Mouse (Mus musculus): ENCODE results near the gene Chrnb1. TPM values are rescaled to one million over a fixed set of nuclear protein-coding genes. Genes with fewer than 3 reads are reported as not detected.

Gene Chrnb1
- 1.9 and 2.8 TPM in 2 replicates for polyA plus RNA-seq (2015; fragmentation: Nextera tagmentation; extraction: Ambion mirVana)

GRCm38 (mm10) chr11:69795168-69795982 lies at the start of gene Chrnb1:
Gene Chrnb1 (minus strand): TSS chr11:69795943.

GRCm38 (mm10) chr11:69837952-69838713 lies 42.4 kb upstream of the Chrnb1 start, which contains the start of gene Tmem256:
Gene Tmem256 (plus strand): TSS chr11:69838514.

DNA sequence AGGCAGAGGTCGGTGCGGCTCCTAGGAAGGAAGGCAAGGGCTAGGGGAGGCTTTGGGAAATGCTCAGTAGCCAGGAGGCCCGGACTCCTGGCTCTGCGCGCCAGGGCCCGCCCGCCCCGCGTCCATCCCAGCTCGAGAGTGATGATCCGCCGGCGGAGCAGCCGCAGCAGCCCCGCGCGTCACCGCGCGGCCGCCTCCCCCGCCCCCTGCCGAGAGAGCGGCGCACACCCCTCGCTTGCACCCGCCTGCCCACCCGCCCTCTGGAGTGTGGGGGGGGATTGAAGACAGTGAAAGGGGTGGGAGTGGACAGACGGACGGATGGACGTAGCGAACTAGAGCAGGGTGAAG lies 41.8 kb upstream of the Chrnb1 start, which contains the start of gene Nlgn2:
TSS of gene Nlgn2 (minus strand) at position 181 of the 348 bp plus-strand sequence.

DNA sequence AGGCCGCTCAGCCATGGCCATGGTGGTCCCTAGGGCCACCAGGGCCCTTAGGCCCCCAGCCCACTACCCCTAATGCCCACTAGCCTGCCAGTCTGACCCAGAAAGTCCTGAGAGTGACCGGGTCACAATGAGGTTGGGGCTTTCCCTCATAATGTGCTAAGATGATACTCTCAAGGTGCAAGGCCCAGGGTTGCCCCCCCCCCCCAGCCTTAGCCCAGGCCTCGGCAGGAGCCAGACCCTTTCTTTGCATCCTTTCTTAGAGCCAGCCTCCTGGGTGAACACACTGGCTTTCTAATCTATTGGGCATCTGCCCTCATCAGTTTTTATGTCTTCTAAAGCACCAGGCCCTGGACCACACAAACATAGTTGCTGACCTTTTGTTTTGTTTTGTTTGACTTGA lies 26.3 kb upstream of the Chrnb1 start, which contains the start of gene Spem1:
TSS of gene Spem1 (minus strand) at position 101 of the 400 bp plus-strand sequence.

DNA sequence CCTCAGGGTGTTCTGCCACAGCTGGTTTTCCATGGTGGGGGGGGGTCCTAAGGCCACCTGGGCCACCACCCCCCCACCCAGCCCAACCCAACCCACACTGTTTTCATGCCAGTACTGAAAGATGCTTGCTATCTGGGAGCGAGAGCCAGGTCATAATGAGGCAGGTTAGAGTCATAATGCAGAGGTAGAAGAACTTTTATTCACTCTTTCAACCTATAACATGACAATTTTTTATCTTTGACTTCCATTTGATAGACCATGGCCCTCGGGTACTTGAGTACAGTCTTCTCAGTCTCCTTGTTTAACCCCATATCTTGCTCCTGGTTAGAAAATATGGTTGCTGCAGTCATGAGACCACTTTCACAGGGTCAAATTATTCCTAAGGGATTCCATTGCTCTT lies 22.6 kb upstream of the Chrnb1 start, which contains the start of gene Spem2:
TSS of gene Spem2 (minus strand) at position 101 of the 400 bp plus-strand sequence.

DNA sequence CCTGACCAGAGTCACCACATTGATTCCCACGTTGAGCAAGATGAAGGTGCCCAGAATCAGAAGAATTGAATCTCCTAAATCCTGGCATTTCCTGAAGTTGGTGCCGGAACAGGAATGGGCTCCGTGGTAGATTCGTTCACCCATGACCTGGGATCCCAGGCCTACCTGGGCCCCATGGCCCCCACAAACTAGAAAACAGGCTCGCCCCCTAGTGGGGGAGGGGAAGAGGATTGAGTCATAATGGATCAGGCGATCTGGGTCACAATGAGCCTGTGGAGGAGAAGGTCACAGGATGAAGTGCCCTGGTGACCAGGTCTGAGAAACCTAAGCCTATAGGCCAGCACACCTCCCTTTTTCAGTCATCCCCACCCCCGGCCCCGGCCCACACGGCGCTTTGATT lies 19.4 kb upstream of the Chrnb1 start, which contains the start of gene Gm39566:
TSS of gene Gm39566 (minus strand) at position 144 of the 400 bp plus-strand sequence.

DNA sequence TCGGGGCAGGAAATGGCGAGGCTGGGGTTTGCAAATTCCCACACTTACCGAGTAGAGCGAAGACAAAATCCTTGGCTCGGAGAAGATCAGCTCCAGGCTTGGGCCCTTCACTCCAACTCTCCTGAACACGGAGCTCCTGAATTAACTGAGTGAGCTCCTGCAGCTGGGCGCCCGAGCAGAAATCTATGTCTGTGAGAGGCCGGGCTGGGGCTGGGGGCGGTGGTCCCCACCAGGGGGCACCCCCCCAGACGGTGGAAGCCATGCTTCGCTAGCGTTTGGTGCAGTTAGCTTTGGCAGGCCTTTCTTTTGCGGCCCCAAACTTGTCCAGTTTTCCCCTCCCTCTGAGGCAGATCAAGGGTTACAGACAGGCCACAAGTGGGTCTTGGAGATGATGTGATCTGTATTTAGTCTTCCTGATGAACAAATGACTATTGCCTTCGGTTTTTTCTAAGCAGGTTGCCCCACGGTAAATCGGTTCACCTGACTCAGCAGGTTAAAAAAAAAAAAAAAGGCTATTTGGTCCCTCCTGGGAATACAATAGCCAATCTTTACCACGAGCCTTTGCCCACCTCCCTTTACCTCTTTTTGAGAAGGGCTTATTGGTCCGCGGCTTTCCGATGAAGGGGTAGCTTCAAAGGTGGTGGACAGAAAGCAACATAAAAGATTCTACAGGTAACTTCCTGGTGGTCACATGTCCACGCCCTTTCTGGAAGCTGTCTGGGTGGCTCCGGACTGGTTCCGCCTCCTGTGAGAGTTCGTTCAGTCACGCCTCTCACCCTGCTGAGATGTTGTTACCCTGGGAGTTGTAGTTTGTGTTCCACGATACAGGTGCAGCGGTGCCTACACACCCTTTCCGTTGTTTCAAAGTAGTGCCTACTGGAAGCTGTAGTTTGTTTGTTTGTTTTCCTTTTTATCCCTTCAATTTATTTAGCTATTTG lies 9.5 kb upstream of the Chrnb1 start, which contains the start of gene Tmem102:
TSS of gene Tmem102 (minus strand) at position 653 of the 938 bp plus-strand sequence.

GRCm38 (mm10) chr11:69801379-69801977 lies 5.7 kb upstream of the Chrnb1 start, which contains the start of gene Fgf11:
Gene Fgf11 (minus strand): TSS chr11:69801857.

DNA sequence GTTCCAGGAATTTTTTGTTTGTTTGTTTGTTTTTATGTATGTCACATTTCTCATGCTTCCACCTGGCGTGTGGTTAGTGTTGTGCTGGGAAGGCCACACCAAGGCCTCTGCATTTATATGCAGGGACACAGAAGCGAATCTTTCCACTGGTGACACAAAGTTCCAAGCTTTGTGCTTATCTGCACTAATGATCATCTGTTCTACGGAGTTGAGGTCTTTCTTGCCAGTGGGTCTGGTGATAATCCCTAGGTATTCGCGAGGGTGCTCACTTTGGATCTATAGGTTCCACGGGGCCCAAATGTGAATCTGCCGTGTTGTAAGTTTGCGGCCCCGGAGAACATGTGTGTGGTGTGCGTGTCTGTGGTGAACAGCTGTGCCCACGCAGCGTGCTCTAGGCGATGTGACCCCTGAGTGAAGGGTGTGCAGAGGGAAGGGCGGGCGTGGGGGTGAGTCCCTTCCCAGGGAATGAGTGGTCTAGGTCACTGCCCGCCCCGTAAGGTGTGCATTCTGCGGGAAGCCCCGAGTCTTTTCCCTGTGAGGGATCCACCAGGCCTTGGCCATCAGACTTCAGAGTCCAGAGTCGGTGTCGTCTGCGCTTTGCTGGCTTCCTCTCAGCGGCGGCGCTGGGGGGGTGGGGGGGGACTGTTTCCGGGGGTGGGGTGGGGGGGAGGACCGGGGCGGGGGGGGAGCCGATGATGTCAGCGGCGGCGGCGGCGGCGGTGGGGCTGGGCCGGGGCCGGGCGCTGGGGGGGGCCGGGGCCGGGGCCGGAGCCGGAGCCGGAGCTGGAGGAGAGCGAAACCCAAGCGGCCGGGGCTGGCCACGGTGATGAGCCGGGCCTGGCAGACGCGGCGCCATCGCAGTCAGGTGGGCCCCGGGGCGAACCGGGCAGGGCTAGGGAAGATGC lies 30.3 kb downstream of the Chrnb1 start, which contains the start of gene Zbtb4:
TSS of gene Zbtb4 (plus strand) at position 692 of the 905 bp plus-strand sequence.

DNA sequence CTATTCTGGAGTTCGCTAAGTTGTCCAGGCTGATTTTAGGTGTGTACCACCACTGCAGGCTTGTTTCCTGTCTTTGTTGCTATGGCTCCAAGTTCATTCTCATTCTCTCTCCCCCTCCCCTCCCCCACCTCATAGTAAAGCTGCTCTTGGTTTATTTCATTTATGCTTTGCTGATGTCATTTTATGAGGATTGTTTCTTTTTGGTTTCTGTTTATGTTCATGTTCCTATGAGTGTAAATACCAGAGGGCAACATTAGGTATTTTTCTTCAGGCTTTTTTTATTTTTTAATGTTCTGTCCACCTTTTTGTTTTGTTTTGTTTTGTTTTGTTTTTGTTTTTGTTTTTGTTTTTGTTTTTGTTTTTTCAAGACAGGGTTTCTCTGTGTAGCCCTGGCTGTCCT lies 33.9 kb downstream of the Chrnb1 start, which contains the start of gene Slc35g3:
TSS of gene Slc35g3 (minus strand) at position 101 of the 400 bp plus-strand sequence.

GRCm38 (mm10) chr11:69758478-69758970 lies 37.2 kb downstream of the Chrnb1 start, which contains the start of gene Polr2a:
Gene Polr2a (minus strand): TSS chr11:69758637.

Other genes with a start within 250 kb of the Chrnb1 start
- gene Dnah2, start 246.8 kb downstream of the Chrnb1 start, polyA plus RNA-seq (2015; fragmentation: Nextera tagmentation; extraction: Ambion mirVana) = 0.30 and 1.3 TPM in 2 replicates
- 9.0 and 17.2 TPM in 2 replicates for gene Efnb3, start 235.7 kb downstream of the Chrnb1 start, polyA plus RNA-seq (2015; fragmentation: Nextera tagmentation; extraction: Ambion mirVana)
- gene Wrap53, start 215.7 kb downstream of the Chrnb1 start, polyA plus RNA-seq (2015; fragmentation: Nextera tagmentation; extraction: Ambion mirVana) = 10.6 and 11.8 TPM in 2 replicates
- gene Trp53, start 215.6 kb downstream of the Chrnb1 start, polyA plus RNA-seq (2015; fragmentation: Nextera tagmentation; extraction: Ambion mirVana) = 50.4 and 67.8 TPM in 2 replicates
- 25.4 and 32.3 TPM in 2 replicates for gene Atp1b2, start 190.0 kb downstream of the Chrnb1 start, polyA plus RNA-seq (2015; fragmentation: Nextera tagmentation; extraction: Ambion mirVana)
- gene Shbg, start 178.0 kb downstream of the Chrnb1 start, polyA plus RNA-seq (2015; fragmentation: Nextera tagmentation; extraction: Ambion mirVana) = 0.14 TPM in 1 of 2 replicates, not detected in the other
- 41.0 and 44.3 TPM in 2 replicates for gene Sat2, start 173.9 kb downstream of the Chrnb1 start, polyA plus RNA-seq (2015; fragmentation: Nextera tagmentation; extraction: Ambion mirVana)
- 17.0 and 23.2 TPM in 2 replicates for gene Fxr2, start 163.0 kb downstream of the Chrnb1 start, polyA plus RNA-seq (2015; fragmentation: Nextera tagmentation; extraction: Ambion mirVana)
- gene Sox15, start 140.6 kb downstream of the Chrnb1 start, polyA plus RNA-seq (2015; fragmentation: Nextera tagmentation; extraction: Ambion mirVana) = not detected in 2 replicates
- 75.5 and 97.1 TPM in 2 replicates for gene Mpdu1, start 133.3 kb downstream of the Chrnb1 start, polyA plus RNA-seq (2015; fragmentation: Nextera tagmentation; extraction: Ambion mirVana)
- gene Cd68, start 129.8 kb downstream of the Chrnb1 start, polyA plus RNA-seq (2015; fragmentation: Nextera tagmentation; extraction: Ambion mirVana) = 34.5 TPM in 2 replicates
- gene Eif4a1, start 123.5 kb downstream of the Chrnb1 start, polyA plus RNA-seq (2015; fragmentation: Nextera tagmentation; extraction: Ambion mirVana) = 393 and 466 TPM in 2 replicates
- 46.6 and 53.5 TPM in 2 replicates for gene Senp3, start 113.9 kb downstream of the Chrnb1 start, polyA plus RNA-seq (2015; fragmentation: Nextera tagmentation; extraction: Ambion mirVana)
- gene Tnfsf13, start 110.2 kb downstream of the Chrnb1 start, polyA plus RNA-seq (2015; fragmentation: Nextera tagmentation; extraction: Ambion mirVana) = 0.80 TPM in 2 replicates
- 17.7 and 26.1 TPM in 2 replicates for gene Tnfsf12, start 100.1 kb downstream of the Chrnb1 start, polyA plus RNA-seq (2015; fragmentation: Nextera tagmentation; extraction: Ambion mirVana)
- gene Tnfsfm13, start 99.8 kb downstream of the Chrnb1 start, polyA plus RNA-seq (2015; fragmentation: Nextera tagmentation; extraction: Ambion mirVana) = 9.2 and 12.7 TPM in 2 replicates
- 18.7 and 21.8 TPM in 2 replicates for gene Polr2a, start 37.3 kb downstream of the Chrnb1 start, polyA plus RNA-seq (2015; fragmentation: Nextera tagmentation; extraction: Ambion mirVana)
- gene Slc35g3, start 34.0 kb downstream of the Chrnb1 start, polyA plus RNA-seq (2015; fragmentation: Nextera tagmentation; extraction: Ambion mirVana) = 0.22 TPM in 1 of 2 replicates, not detected in the other
- 3.7 and 4.4 TPM in 2 replicates for gene Zbtb4, start 30.0 kb downstream of the Chrnb1 start, polyA plus RNA-seq (2015; fragmentation: Nextera tagmentation; extraction: Ambion mirVana)
- 0.91 and 0.92 TPM in 2 replicates for gene Fgf11, start 5.9 kb upstream of the Chrnb1 start, polyA plus RNA-seq (2015; fragmentation: Nextera tagmentation; extraction: Ambion mirVana)
- gene Tmem102, start 9.7 kb upstream of the Chrnb1 start, polyA plus RNA-seq (2015; fragmentation: Nextera tagmentation; extraction: Ambion mirVana) = 1.4 and 1.8 TPM in 2 replicates
- not detected in 2 replicates for gene Gm39566, start 19.4 kb upstream of the Chrnb1 start, polyA plus RNA-seq (2015; fragmentation: Nextera tagmentation; extraction: Ambion mirVana)
- gene Spem2, start 22.5 kb upstream of the Chrnb1 start, polyA plus RNA-seq (2015; fragmentation: Nextera tagmentation; extraction: Ambion mirVana) = not detected in 2 replicates
- gene Spem1, start 26.2 kb upstream of the Chrnb1 start, polyA plus RNA-seq (2015; fragmentation: Nextera tagmentation; extraction: Ambion mirVana) = not detected in 2 replicates
- gene Nlgn2, start 41.8 kb upstream of the Chrnb1 start, polyA plus RNA-seq (2015; fragmentation: Nextera tagmentation; extraction: Ambion mirVana) = 3.1 and 4.3 TPM in 2 replicates
- gene Tmem256, start 42.6 kb upstream of the Chrnb1 start, polyA plus RNA-seq (2015; fragmentation: Nextera tagmentation; extraction: Ambion mirVana) = 479 and 845 TPM in 2 replicates
- gene Plscr3, start 50.4 kb upstream of the Chrnb1 start, polyA plus RNA-seq (2015; fragmentation: Nextera tagmentation; extraction: Ambion mirVana) = 74.4 and 74.8 TPM in 2 replicates
- gene Tnk1, start 62.8 kb upstream of the Chrnb1 start, polyA plus RNA-seq (2015; fragmentation: Nextera tagmentation; extraction: Ambion mirVana) = 0.19 and 0.47 TPM in 2 replicates
- not detected in 2 replicates for gene Tmem95, start 82.1 kb upstream of the Chrnb1 start, polyA plus RNA-seq (2015; fragmentation: Nextera tagmentation; extraction: Ambion mirVana)
- 4.1 and 5.2 TPM in 2 replicates for gene Kctd11, start 85.5 kb upstream of the Chrnb1 start, polyA plus RNA-seq (2015; fragmentation: Nextera tagmentation; extraction: Ambion mirVana)
- gene Acap1, start 99.6 kb upstream of the Chrnb1 start, polyA plus RNA-seq (2015; fragmentation: Nextera tagmentation; extraction: Ambion mirVana) = 0.73 and 0.76 TPM in 2 replicates
- gene 2810408A11Rik, start 105.0 kb upstream of the Chrnb1 start, polyA plus RNA-seq (2015; fragmentation: Nextera tagmentation; extraction: Ambion mirVana) = 4.3 TPM in 2 replicates
- gene Neurl4, start 105.1 kb upstream of the Chrnb1 start, polyA plus RNA-seq (2015; fragmentation: Nextera tagmentation; extraction: Ambion mirVana) = 3.7 and 4.1 TPM in 2 replicates
- 48.8 and 63.0 TPM in 2 replicates for gene Gps2, start 117.9 kb upstream of the Chrnb1 start, polyA plus RNA-seq (2015; fragmentation: Nextera tagmentation; extraction: Ambion mirVana)
- 749 and 924 TPM in 2 replicates for gene Eif5a, start 126.0 kb upstream of the Chrnb1 start, polyA plus RNA-seq (2015; fragmentation: Nextera tagmentation; extraction: Ambion mirVana)
- 0.27 and 0.40 TPM in 2 replicates for gene Ybx2, start 139.9 kb upstream of the Chrnb1 start, polyA plus RNA-seq (2015; fragmentation: Nextera tagmentation; extraction: Ambion mirVana)
- gene Slc2a4, start 152.2 kb upstream of the Chrnb1 start, polyA plus RNA-seq (2015; fragmentation: Nextera tagmentation; extraction: Ambion mirVana) = 5.2 and 7.1 TPM in 2 replicates
- 4.0 and 8.7 TPM in 2 replicates for gene Cldn7, start 168.8 kb upstream of the Chrnb1 start, polyA plus RNA-seq (2015; fragmentation: Nextera tagmentation; extraction: Ambion mirVana)
- gene Ctdnep1, start 185.2 kb upstream of the Chrnb1 start, polyA plus RNA-seq (2015; fragmentation: Nextera tagmentation; extraction: Ambion mirVana) = 17.2 and 21.6 TPM in 2 replicates
- gene Elp5, start 186.6 kb upstream of the Chrnb1 start, polyA plus RNA-seq (2015; fragmentation: Nextera tagmentation; extraction: Ambion mirVana) = 104 and 109 TPM in 2 replicates
- 665 and 705 TPM in 2 replicates for gene Gabarap, start 195.2 kb upstream of the Chrnb1 start, polyA plus RNA-seq (2015; fragmentation: Nextera tagmentation; extraction: Ambion mirVana)
- gene Phf23, start 199.8 kb upstream of the Chrnb1 start, polyA plus RNA-seq (2015; fragmentation: Nextera tagmentation; extraction: Ambion mirVana) = 39.5 and 47.3 TPM in 2 replicates
- gene Dvl2, start 204.7 kb upstream of the Chrnb1 start, polyA plus RNA-seq (2015; fragmentation: Nextera tagmentation; extraction: Ambion mirVana) = 14.5 and 17.4 TPM in 2 replicates
- gene Acadvl, start 219.5 kb upstream of the Chrnb1 start, polyA plus RNA-seq (2015; fragmentation: Nextera tagmentation; extraction: Ambion mirVana) = 103 and 150 TPM in 2 replicates
- gene Dlg4, start 221.0 kb upstream of the Chrnb1 start, polyA plus RNA-seq (2015; fragmentation: Nextera tagmentation; extraction: Ambion mirVana) = 5.0 and 5.4 TPM in 2 replicates

Measured in adrenal gland, postnatal 0 days (tissue).